Mouse (Mus musculus) left cerebral cortex, postnatal 36 days (tissue): ENCODE measurements at regions not wholly inside any gene's neighbourhood (a gene's known extent, or its start where the extent isn't known, plus 50 kb on each side); places are given as distances from the start of the nearest gene placed in this dataset.

Experiments used
- DNase-seq, 2 experiments: peaks; one replicate each; pipeline ENCODE4 v3.0.0; 2021 to 2022; ENCODE audit warnings: low spot score in 2 of 2, mixed read lengths in 1 of 2
- intact Hi-C: fragments of 180-260 bp; cut with DNase I; formaldehyde crosslinking; loops from one replicate; pipeline ENCODE4 v1.15.1; 2025

- intact Hi-C loops = no loop called here
- no peak for DNase-seq
These were observed 153.1 kb upstream of the Snx19 start for GRCm38 (mm10) chr9:30273836-30274235.

DNA sequence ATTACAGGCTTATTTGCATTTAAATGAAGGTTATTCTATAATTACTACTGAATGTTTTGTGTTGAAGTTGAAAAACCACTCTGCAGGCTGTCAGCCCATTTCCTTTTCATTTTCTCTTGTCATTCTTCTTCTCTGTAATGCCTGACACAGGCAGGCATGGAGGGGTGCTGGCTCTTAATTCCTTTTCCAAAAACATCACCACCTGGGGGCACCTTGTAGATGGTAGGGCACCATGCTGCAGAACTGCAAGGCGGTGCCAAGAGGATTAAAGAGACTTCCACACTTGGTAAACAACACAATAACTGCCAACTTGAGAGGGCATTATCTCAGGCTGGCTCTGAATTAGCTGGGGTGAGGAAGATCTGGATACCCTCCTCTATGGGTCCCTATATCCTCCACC lies 148.7 kb upstream of the Snx19 start:
- DNase-seq = no peak
- intact Hi-C loops = no loop called here

DNA sequence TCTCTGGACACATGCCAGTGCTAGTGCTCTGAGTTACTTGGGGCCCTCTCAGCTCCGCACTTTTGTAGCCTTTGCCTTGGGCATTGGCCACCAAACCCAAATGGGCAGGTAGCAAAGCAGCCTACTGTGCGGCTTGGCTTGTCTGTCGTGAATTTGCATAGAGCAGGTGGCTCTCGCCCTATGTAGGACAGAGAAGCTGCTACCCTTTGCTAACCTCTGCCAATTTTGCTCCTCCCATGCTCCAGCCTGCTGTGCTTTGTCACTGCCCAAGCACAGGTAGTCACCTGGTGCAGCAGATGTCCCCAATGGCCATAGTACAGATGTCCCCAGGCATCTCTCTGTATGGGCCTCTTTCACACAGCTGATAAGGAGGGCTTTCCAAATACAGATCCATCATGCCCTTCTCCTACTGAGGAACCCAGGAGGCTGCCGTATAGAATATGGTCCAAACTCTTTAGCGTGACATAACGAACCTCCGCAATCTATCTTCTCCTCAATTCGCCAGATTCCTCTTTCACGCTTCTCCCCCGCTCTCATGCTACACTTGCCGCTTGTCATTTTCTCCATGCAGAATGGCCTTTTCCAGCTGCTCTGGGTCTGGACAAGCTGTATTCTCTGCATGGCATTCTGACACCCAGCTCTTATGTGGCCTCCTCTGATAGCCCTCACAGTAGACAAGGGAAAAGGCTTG lies 143.7 kb upstream of the Snx19 start:
- DNase-seq = peak in 1 of 2 experiments; percentile 14
- intact Hi-C loops = no loop called here

DNA sequence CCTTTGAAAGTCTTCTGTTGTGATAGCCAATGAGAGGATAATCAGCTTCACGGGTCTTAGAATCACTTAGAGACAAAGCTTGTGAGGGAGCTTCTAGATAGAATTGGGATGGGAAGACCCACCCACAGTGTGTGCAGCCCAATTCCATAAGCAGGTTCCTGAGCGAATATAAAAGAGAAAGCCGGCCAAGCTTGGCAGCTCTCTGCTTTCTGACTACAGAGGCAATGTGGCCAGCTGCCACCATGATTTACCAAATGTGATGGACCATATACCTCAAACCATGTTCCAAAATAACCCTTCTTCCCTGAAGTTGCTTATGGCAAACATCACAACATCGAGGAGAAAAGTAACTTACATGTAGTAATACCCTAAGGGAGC lies 143.1 kb upstream of the Snx19 start:
- intact Hi-C loops = no loop called here
- DNase-seq = peak; percentile 11 to 25

- no peak for DNase-seq
- intact Hi-C loops = no loop called here
These were observed 142.2 kb upstream of the Snx19 start for GRCm38 (mm10) chr9:30284562-30285323.

- intact Hi-C loops = no loop called here
- DNase-seq = no peak
These were observed 141.6 kb upstream of the Snx19 start for GRCm38 (mm10) chr9:30285324-30285599.

GRCm38 (mm10) chr9:30299844-30300243 lies 127.1 kb upstream of the Snx19 start:
- intact Hi-C loops = loop anchor here (5.0 kb wide), 1 partner anchor 298 kb away; no protein-coding TSS in a partner anchor
- DNase-seq = peak; percentile 56 to 57

DNA sequence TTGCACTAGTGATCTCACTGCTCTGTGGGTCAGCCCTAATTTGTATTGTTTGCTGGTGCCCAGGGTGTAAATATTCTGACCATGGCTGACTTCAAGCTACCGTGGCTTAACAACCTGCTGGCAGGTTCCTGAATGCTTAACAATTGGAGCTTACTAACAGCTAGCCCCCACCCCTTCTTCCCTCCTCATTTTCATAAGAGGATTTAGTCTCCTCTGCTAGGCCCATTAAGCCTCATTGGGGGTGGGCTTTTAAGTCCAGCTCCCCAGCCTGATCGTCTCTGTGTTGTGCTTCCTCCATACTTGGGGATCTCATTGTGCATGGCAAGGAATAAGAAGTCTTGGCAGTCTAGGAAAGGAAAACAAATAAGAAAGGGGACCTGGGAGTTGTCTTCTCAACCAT lies 118.6 kb upstream of the Snx19 start:
- intact Hi-C loops = no loop called here
- no peak for DNase-seq

GRCm38 (mm10) chr9:30313360-30313759 lies 113.5 kb upstream of the Snx19 start:
- intact Hi-C loops = loop anchor here (5.0 kb wide), 1 partner anchor 651 kb away; no protein-coding TSS in a partner anchor
- no peak for DNase-seq

DNA sequence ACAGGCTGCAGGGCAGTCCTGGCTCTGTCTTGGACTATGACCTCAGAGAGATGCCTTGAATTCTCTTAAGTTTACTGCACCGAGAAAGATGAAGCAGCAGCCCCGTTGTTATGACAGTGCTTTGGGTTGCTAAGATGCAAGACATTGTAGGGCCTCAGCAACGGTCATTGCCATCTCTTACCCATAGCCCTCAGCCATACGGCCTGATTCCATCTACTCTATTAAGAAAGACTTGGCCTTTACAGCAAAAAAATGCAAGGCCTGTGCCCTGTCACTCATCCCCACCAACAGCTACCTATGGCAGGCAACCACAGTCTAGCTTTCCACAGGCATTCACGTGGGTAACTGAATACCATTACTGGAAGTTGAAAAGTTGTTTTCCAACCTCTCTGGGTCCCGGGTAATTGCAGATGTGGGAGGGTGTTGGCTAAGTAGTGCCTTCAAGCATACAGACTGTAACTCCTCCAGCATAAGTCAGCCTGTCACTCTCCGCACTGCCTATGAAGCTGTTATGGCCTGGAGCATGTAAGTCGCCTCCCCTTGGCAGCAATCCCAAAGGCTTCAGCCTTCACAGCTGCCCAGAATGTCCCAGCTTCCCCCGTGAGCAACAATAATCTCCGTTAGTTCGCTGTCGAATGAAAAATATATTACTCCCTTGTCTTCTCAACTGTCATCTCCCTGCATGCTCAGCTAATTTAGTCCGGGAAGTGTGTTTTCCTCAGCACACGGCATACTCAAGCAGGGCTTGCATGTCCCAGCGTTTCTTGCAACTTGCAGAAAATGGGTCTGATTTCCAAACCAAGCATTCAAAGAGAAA lies 112.3 kb upstream of the Snx19 start:
- peak in 1 of 2 experiments; percentile 7 for DNase-seq
- intact Hi-C loops = loop anchor here (5.0 kb wide), 1 partner anchor 652 kb away; no protein-coding TSS in a partner anchor

DNA sequence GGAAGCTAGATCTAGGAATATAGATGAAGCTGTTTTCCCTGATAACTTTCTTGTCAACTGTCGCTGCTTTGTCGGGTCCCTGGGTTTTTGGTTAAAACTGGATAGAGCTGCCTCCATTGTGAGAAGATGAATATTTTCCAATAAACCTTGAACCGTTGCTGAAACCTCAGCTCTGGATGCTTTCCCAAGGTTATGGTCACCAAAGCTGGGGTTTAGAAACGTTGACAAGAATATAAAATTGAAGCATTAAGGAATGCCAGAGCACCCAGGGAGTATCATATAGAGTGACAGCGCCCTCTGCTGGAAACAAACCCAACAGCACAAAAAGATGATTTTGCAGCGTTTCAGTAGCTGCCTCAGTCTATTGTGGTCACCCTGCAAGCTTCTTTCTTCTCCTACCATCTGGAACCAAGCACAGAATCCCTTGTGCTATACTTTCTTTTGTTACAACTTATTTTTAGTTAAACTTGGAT lies 111.7 kb upstream of the Snx19 start:
- peak; percentile 60 to 64 for DNase-seq
- intact Hi-C loops = no loop called here

DNA sequence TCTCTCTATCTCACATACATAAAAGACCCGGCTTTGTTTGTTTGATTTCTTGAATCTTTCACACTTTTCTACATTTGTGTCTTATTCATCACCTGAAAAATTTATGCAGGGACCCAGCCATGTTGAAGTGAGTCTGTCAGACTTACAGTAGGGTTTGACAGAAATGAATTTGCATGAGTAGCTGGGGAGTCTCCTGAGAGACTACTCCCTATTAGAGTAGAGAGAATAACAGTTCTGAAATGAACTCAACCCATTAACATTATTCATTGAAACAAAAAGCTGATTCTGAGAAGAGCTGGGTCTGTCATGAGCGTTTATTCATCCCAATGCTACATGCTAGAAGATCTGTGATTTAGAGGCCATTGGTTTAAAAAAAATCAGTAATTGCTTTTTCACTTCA lies 82.0 kb upstream of the Snx19 start:
- no peak for DNase-seq
- intact Hi-C loops = no loop called here

DNA sequence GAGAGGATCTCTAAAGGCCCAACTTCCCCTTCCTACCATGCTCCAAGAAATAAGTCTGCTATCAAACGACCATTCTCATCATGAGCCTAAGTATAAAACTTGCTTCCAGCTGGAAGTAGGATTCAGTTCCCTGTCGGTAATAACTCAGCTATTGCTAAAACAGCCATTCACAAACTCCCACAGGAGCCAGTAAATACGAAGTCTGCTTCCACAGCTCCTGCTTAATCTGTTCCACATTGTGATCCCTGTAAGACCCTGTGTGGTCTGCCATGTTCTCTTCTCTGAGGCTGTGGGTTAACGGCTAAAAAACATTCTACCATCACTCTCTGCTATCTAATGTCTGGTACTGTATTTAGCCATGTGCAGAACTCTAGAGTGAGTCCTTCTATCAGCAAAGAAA lies 72.9 kb upstream of the Snx19 start:
- intact Hi-C loops = no loop called here
- no peak for DNase-seq

DNA sequence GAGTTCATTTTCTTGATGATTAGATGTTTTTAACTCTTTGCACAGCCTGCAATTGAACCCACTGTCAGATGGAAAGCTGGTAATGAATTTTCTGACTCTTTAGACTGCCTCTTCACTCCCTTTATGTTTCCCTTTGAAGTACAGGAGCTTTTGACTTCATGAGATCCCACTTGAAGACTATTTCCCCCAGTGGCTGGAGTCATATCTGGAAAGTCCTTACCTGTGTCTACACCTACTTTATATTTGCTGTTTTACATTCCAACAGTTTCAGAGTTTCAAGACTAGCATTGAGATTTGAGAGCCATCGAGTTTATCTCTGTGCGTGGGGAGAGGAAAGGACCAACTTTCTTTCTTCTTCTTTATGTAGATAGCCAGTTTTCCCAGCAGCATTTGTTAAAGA lies 71.3 kb upstream of the Snx19 start:
- no peak for DNase-seq
- intact Hi-C loops = no loop called here

GRCm38 (mm10) chr9:30369554-30370440 lies 57.1 kb upstream of the Snx19 start:
- intact Hi-C loops = no loop called here
- DNase-seq = no peak

- intact Hi-C loops = no loop called here
- no peak for DNase-seq
These were observed 56.1 kb upstream of the Snx19 start for GRCm38 (mm10) chr9:30370789-30371188.

GRCm38 (mm10) chr9:30376908-30377307 lies 50.0 kb upstream of the Snx19 start:
- intact Hi-C loops = no loop called here
- DNase-seq = no peak
